Mouse (Mus musculus) midbrain, embryonic 16.5 days (tissue): ENCODE measurements around the gene Slc25a42. TPM values are rescaled to one million over a fixed set of nuclear protein-coding genes. Genes with fewer than 3 reads are reported as not detected.

Experiments used
- ATAC-seq: fragments of 200-750 bp; cut with Nextera tagmentation; 2 replicates; pipeline ENCODE4 v1.8.0; 2017; ENCODE audit warnings: moderate TSS enrichment
- H3K27ac ChIP-seq: fragments of 300-500 bp; sonication (generic); 2 replicates; pipeline ENCODE4 v1.5.1; 2014; ENCODE audit warnings: mild to moderate bottlenecking, low read length, mixed read lengths
- H3K27me3 ChIP-seq: fragments of 300-500 bp; sonication (generic); 2 replicates; pipeline ENCODE4 v1.6.1; 2014; ENCODE audit warnings: low read depth, low read length, mixed read lengths; ENCODE audit not compliant: control insufficient read depth, insufficient read depth
- H3K36me3 ChIP-seq: fragments of 300-500 bp; sonication (generic); 2 replicates; pipeline ENCODE4 v1.6.1; 2014; ENCODE audit warnings: mild to moderate bottlenecking, low read length, moderate library complexity, mixed read lengths; ENCODE audit not compliant: control insufficient read depth, insufficient read depth
- H3K4me1 ChIP-seq: fragments of 300-500 bp; sonication (generic); 2 replicates; pipeline ENCODE4 v1.6.1; 2014; ENCODE audit warnings: mild to moderate bottlenecking, low read length, mixed read lengths; ENCODE audit not compliant: control insufficient read depth, insufficient read depth
- H3K4me2 ChIP-seq: fragments of 300-500 bp; sonication (generic); 2 replicates; pipeline ENCODE4 v1.6.1; 2014; ENCODE audit warnings: mild to moderate bottlenecking, low read length, mixed read lengths
- H3K4me3 ChIP-seq: fragments of 300-500 bp; sonication (generic); 2 replicates; pipeline ENCODE4 v1.5.1; 2014; ENCODE audit warnings: low read depth, mild to moderate bottlenecking, low read length, moderate library complexity, mixed read lengths
- H3K9ac ChIP-seq: fragments of 300-500 bp; sonication (generic); 2 replicates; pipeline ENCODE4 v1.6.1; 2014; ENCODE audit warnings: low read depth, low read length, mixed read lengths
- H3K9me3 ChIP-seq: fragments of 300-500 bp; sonication (generic); replicated peaks from 2 replicates; pipeline ENCODE4 v1.6.1; 2014; ENCODE audit warnings: mild to moderate bottlenecking, low read length, mixed read lengths; ENCODE audit not compliant: control insufficient read depth, poor library complexity, severe bottlenecking
- WGBS: fragments of 180-500 bp; shearing (Covaris S2); extraction: QIAGEN DNeasy Blood & Tissue Kit; methylation state at CpG from one replicate; pipeline ENCODE4 v1.1.7; 2014; 5-methylcytosine and 5-hydroxymethylcytosine counted together
- polyA plus RNA-seq: library from polyadenylated mRNA; unstranded; fragments of >200 nt; fragmentation: Nextera tagmentation; extraction: Ambion mirVana; gene quantifications from 2 replicates; pipeline ENCODE4 v1.2.1, GENCODE M21; 2015

Gene Slc25a42
- polyA plus RNA-seq = 6.8 and 9.2 TPM in 2 replicates

GRCm38 (mm10) chr8:70212112-70213055 is at the start of gene Slc25a42:
TSS of gene Slc25a42 (minus strand) at chr8:70212305.
- peaks cover 14% of the 10 kb centered on the region for H3K4me1 ChIP-seq
- H3K9me3 ChIP-seq = no peaks in the 10 kb centered on the region
- peak within 1 kb of the TSS; percentile 77 for H3K9ac ChIP-seq
- H3K36me3 ChIP-seq = no peaks in the 10 kb centered on the region
- peaks cover 3% of the 10 kb centered on the region; the same call in 1 of the 2 replicates for H3K27me3 ChIP-seq
- WGBS = under 1% methylated on average over 56 of the region's 66 CpGs
- peak; percentile 99 for ATAC-seq
- H3K4me3 ChIP-seq = peak within 1 kb of the TSS; percentile 66
- H3K27ac ChIP-seq = peak within 1 kb of the TSS; percentile 79
- H3K4me2 ChIP-seq = peak within 1 kb of the TSS; percentile 91

GRCm38 (mm10) chr8:70259043-70259442 is 46.9 kb upstream of the Slc25a42 start:
- WGBS = 98% methylated on average over 2 of the region's 2 CpGs
- H3K36me3 ChIP-seq = peaks cover 71% of the 10 kb centered on the region
- ATAC-seq = no peak
- no peak overlapping the region for H3K4me3 ChIP-seq
- H3K9ac ChIP-seq = no peak overlapping the region
- H3K4me1 ChIP-seq = no peaks in the 10 kb centered on the region
- no peak overlapping the region for H3K4me2 ChIP-seq
- no peaks in the 10 kb centered on the region for H3K9me3 ChIP-seq
- H3K27ac ChIP-seq = no peak overlapping the region
- no peaks in the 10 kb centered on the region for H3K27me3 ChIP-seq

DNA sequence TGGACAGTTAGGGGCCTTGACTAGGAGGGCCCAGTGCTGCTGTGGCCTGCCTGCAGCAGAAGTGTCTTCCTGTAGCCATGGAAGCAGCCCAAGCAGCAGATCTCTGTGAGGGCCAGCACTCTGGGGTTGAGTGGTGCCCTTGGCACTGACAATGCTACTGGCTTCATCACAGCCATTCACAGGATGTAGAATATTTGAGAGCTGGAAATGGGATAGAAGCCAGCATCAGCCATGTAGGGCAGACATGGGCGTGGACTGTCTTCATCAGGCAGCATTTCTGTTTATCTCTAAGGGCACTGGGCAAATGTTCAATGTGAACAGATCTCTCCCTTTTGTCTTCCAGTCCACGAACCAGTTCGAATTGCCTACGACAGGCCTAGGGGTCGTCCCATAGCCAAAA is 46.5 kb upstream of the Slc25a42 start:
- ATAC-seq = no peak
- Histone ChIP-seq H3K27me3 (no peaks in the 10 kb centered on the region), H3K4me2 (no peak overlapping the region), H3K4me1 (no peaks in the 10 kb centered on the region), H3K9ac (no peak overlapping the region), H3K36me3 (peaks cover 66% of the 10 kb centered on the region), H3K9me3 (no peaks in the 10 kb centered on the region), H3K4me3 (no peak overlapping the region), H3K27ac (no peak overlapping the region)
- 95% methylated on average over 5 of the region's 5 CpGs for WGBS

DNA sequence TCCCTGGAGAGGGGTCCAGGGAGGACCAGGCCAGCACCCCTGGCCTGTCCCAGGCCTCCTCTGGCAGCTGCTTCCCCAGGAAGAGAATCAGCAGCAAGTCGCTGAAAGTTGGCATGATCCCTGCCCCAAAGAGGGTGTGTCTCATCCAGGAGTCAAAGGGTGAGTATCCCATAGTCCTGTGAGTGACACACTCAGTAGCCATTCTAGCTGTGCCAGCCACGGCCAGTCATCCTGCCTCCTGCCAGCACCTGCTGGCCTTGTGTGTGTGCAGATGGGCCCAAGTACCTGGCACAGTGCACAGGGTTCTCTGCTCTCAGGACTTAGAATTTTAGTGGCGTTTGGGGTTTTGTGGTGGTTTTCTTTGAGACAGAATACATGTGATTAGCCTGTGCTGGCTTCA is 45.4 kb upstream of the Slc25a42 start:
- peaks cover 66% of the 10 kb centered on the region for H3K36me3 ChIP-seq
- ATAC-seq = no peak

DNA sequence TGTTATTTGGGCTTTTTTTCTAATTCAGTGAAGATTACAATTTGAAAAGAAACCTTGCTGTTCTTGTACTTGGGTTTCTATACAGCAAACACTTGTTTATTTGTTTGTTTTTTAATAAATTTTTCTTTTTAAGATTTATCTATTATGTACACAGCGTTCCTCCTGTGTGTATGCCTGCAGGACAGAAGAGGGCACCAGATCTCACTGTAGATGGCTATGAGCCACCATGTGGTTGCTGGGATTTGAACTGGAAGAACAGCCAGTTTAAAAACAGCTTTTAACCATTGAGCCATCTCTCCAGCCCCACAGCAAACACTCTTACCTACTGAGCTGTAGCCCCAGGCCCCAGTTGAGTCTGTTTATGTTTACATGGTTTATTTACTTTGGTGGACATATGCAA is 42.5 kb upstream of the Slc25a42 start:
- Histone ChIP-seq H3K4me2 (no peak overlapping the region), H3K4me1 (no peaks in the 10 kb centered on the region), H3K9me3 (no peaks in the 10 kb centered on the region), H3K27me3 (no peaks in the 10 kb centered on the region), H3K36me3 (peaks cover 64% of the 10 kb centered on the region), H3K9ac (no peak overlapping the region), H3K4me3 (no peak overlapping the region), H3K27ac (no peak overlapping the region)
- ATAC-seq = no peak
- WGBS = 83% methylated on average over 1 of the region's 1 CpGs

More for the DNA sequence above, 45.4 kb upstream of the Slc25a42 start:
- no peaks in the 10 kb centered on the region for H3K9me3 ChIP-seq
- H3K27ac ChIP-seq = no peak overlapping the region
- H3K27me3 ChIP-seq = no peaks in the 10 kb centered on the region
- 90% methylated on average over 3 of the region's 3 CpGs for WGBS
- H3K4me3 ChIP-seq = no peak overlapping the region
- H3K9ac ChIP-seq = no peak overlapping the region
- H3K4me2 ChIP-seq = no peak overlapping the region
- H3K4me1 ChIP-seq = no peaks in the 10 kb centered on the region

GRCm38 (mm10) chr8:70247841-70248240 is 35.7 kb upstream of the Slc25a42 start:
- Histone ChIP-seq H3K9me3 (no peaks in the 10 kb centered on the region), H3K36me3 (peaks cover 40% of the 10 kb centered on the region), H3K4me2 (no peak overlapping the region), H3K27me3 (no peaks in the 10 kb centered on the region), H3K4me3 (no peak overlapping the region), H3K4me1 (peaks cover 15% of the 10 kb centered on the region), H3K27ac (0 out of 2 replicates have a peak overlapping the region, but pooled peaks have one; percentile 23), H3K9ac (no peak overlapping the region)
- WGBS = 48% methylated on average over 3 of the region's 3 CpGs
- no peak for ATAC-seq

GRCm38 (mm10) chr8:70246622-70247021 is 34.5 kb upstream of the Slc25a42 start:
- no peak for ATAC-seq
- Histone ChIP-seq H3K27ac (no peak overlapping the region), H3K27me3 (no peaks in the 10 kb centered on the region), H3K4me1 (peaks cover 15% of the 10 kb centered on the region), H3K9ac (no peak overlapping the region), H3K9me3 (no peaks in the 10 kb centered on the region), H3K36me3 (peaks cover 36% of the 10 kb centered on the region), H3K4me2 (no peak overlapping the region), H3K4me3 (no peak overlapping the region)
- 94% methylated on average over 6 of the region's 6 CpGs for WGBS

DNA sequence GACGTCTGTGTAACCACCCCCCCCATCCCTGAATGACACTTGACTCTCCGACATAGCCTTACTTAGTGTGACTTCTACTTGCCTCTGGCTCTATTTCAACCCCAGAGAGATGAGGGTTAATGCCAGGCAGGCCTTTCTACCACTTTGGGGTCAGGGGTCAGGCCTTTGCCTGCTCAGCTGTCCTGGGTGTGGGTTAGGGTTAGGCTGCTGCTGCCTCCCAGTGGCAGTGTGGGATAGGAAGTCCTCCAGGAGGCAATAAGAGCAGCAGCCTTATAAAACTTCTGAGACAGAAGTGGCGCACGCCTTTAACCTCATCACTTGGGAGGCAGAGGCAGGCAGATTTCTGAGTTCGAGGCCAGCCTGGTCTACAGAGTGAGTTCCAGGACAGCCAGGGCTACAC is 28.5 kb upstream of the Slc25a42 start:
- H3K4me3 ChIP-seq = no peak overlapping the region
- 95% methylated on average over 5 of the region's 5 CpGs for WGBS
- H3K36me3 ChIP-seq = peaks cover 39% of the 10 kb centered on the region
- peaks cover 11% of the 10 kb centered on the region for H3K4me1 ChIP-seq
- H3K27ac ChIP-seq = no peak overlapping the region
- no peaks in the 10 kb centered on the region for H3K9me3 ChIP-seq
- no peak overlapping the region for H3K9ac ChIP-seq
- ATAC-seq = no peak
- H3K4me2 ChIP-seq = no peak overlapping the region
- H3K27me3 ChIP-seq = no peaks in the 10 kb centered on the region

DNA sequence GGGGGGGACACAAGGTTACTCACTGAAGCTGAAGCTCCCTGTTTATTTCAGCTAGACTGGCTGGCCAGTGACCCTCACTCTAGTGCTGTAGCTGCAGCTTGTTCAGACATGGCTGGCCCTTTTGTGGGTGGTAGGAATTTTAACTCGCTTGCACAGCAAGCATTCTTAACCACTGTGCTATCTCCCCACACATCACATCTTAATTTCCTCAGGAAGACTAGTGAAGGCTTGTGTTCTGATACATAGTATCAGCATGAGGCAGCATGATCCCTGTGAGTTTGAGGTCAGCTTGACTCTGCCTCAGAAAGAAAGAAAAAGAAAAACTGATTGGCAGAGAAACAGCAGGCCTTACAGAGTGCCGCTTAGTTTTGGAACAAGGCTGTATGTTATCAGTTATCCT is 25.7 kb upstream of the Slc25a42 start:
- Histone ChIP-seq H3K27me3 (no peaks in the 10 kb centered on the region), H3K4me2 (no peak overlapping the region), H3K4me3 (no peak overlapping the region), H3K9me3 (no peaks in the 10 kb centered on the region), H3K9ac (no peak overlapping the region), H3K4me1 (peaks cover 13% of the 10 kb centered on the region), H3K27ac (no peak overlapping the region), H3K36me3 (peaks cover 31% of the 10 kb centered on the region)
- 92% methylated on average over 2 of the region's 2 CpGs for WGBS
- no peak for ATAC-seq
